Mouse (Mus musculus): Measurements from ENCODE around the gene Fam161b. TPM values are rescaled to one million over a fixed set of nuclear protein-coding genes. Genes with fewer than 3 reads are reported as not detected.

Fam161b gene
- 17.3 and 19.5 TPM in 2 replicates for polyA plus RNA-seq (2012; rRNA removed)

DNA sequence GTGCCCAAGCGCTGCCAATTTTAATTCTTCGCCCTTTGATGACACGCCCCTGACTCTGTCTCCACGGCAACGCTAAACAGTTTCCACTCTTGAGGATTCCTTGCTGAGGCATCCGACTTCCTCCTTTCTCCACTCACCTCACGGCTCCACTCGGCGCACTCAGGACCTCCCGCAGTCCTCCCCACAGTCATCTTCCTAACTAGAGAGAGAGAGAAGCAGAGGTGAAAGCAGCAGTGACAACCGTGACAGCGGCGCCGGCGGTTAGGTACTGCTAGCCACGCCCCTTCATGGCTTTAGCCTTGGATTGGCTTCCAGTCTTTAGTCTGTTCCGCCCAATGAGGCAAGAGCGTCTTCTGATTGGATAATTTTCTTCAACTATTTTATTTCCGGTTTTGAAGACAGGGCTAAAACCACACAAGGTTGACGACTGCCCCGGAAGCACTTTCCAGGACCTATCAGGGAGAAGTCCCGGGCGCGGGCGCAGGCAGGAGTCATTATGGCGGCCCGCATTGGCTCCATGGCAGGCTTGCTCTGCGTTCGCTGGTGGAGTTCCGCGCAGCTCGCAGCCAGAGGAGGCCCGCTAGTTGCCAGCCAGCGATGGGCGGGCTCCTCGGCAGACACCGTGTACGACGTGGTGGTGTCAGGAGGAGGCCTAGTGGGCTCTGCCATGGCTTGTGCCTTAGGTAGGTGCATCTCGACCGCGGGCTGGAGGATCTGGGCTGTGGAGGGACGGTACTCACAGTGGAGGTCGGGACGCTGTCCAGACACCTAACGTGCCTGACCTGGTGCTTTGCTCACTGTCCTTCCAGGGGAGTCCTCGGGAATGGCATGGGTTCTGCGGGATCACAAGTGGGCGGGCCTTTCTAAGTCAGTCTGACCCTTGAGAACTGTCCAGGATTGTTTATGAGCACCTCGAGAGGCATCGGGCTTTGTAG is at the start of gene Fam161b, which contains the start of gene Coq6:
Gene Fam161b, minus strand, starts transcription at position 279 of the 935 bp plus-strand sequence.
Gene Coq6, plus strand, starts transcription at position 103 of the 935 bp plus-strand sequence.

DNA sequence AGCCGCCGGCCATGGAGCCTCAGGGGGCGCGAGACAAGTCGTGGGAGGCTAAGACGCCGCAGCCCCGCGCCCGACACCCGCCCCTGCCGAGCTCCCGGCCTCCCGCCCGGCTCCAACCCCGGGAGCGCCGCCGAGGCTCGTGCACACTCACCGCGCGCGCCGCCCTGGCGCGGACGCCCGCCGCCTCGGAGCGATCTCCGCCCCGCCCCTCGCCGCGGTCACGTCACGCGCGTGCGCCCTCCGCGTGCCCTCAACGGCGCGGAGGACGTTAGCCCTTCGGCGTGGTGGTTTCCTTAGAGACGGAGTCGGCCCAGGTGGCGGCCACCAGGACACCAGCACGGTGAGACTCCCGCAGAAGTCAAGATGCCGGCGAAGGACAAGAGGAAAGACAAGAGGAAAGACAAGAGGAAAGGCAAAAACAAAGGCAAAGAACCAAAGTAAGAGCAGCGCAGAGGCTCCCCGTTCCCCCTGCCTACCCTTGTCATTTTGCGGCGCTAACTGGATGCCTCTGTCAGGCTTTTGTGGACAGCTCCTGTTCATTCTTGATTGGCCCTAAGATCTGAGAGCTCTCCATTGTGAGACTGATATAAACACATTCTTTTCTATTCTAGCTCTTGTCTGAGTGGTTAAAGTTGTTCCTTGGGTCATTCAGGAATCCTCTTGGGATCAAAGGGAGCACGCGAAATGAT is 47.3 kb upstream of the Fam161b start, which contains the start of the genes Entpd5 and Bbof1:
Gene Entpd5, minus strand, starts transcription at position 211 of the 689 bp plus-strand sequence.
Gene Bbof1, plus strand, starts transcription at position 253 of the 689 bp plus-strand sequence.

GRCm38 (mm10) chr12:84316721-84317621 is 44.7 kb downstream of the Fam161b start, which contains the start of gene Zfp410:
Gene Zfp410, plus strand, starts transcription at chr12:84316852.

Other genes with a start within 250 kb of the Fam161b start
- 15.9 and 16.2 TPM in 2 replicates for gene Dnal1, start 247.5 kb downstream of the Fam161b start, polyA plus RNA-seq (2012; rRNA removed)
- gene Pnma1, start 213.3 kb downstream of the Fam161b start, polyA plus RNA-seq (2012; rRNA removed) = 2.3 and 3.3 TPM in 2 replicates
- gene Elmsan1, start 143.0 kb downstream of the Fam161b start, polyA plus RNA-seq (2012; rRNA removed) = 7.4 and 8.5 TPM in 2 replicates
- gene Ptgr2, start 76.6 kb downstream of the Fam161b start, polyA plus RNA-seq (2012; rRNA removed) = 10.5 and 12.4 TPM in 2 replicates
- 72.1 and 74.2 TPM in 2 replicates for gene Zfp410, start 45.0 kb downstream of the Fam161b start, polyA plus RNA-seq (2012; rRNA removed)
- 48.4 and 50.5 TPM in 2 replicates for gene Coq6, start 176 bp downstream of the Fam161b start, polyA plus RNA-seq (2012; rRNA removed)
- gene Entpd5, start 47.2 kb upstream of the Fam161b start, polyA plus RNA-seq (2012; rRNA removed) = 8.6 and 8.9 TPM in 2 replicates
- 4.4 TPM in 2 replicates for gene Bbof1, start 47.2 kb upstream of the Fam161b start, polyA plus RNA-seq (2012; rRNA removed)
- 18.6 and 20.9 TPM in 2 replicates for gene Rnf113a2, start 55.4 kb upstream of the Fam161b start, polyA plus RNA-seq (2012; rRNA removed)
- 16.6 and 16.7 TPM in 2 replicates for gene Aldh6a1, start 89.2 kb upstream of the Fam161b start, polyA plus RNA-seq (2012; rRNA removed)
- gene Lin52, start 89.6 kb upstream of the Fam161b start, polyA plus RNA-seq (2012; rRNA removed) = 26.2 and 27.0 TPM in 2 replicates
- 2.1 and 3.9 TPM in 2 replicates for gene Vsx2, start 207.9 kb upstream of the Fam161b start, polyA plus RNA-seq (2012; rRNA removed)

Measured in central nervous system, embryonic 14 days (tissue).